Mouse (Mus musculus) testis, adult 2 months (tissue): ENCODE measurements around the gene Mier3. TPM values are rescaled to one million over a fixed set of nuclear protein-coding genes. Genes with fewer than 3 reads are reported as not detected.
"Not testable (repeated sequence)": the region's sequence is repeated elsewhere in the genome, so short reads cannot be mapped to it uniquely, and the experiment has no call there.

Source experiments
- H3K27ac ChIP-seq: fragments of 200-500 bp; 2 replicates; pipeline ENCODE4 v1.5.1; 2012; ENCODE audit warnings: low read depth, low read length; ENCODE audit not compliant: control insufficient read depth, insufficient read depth
- H3K27me3 ChIP-seq: fragments of 200-500 bp; 2 replicates; pipeline ENCODE4 v1.6.1; 2012; ENCODE audit warnings: mild to moderate bottlenecking, low read length, moderate library complexity; ENCODE audit not compliant: control insufficient read depth, insufficient read depth
- H3K36me3 ChIP-seq: fragments of 200-500 bp; 2 replicates; pipeline ENCODE4 v1.6.1; 2012; ENCODE audit warnings: mild to moderate bottlenecking, low read length; ENCODE audit not compliant: control insufficient read depth, insufficient read depth
- H3K4me1 ChIP-seq: fragments of 200-500 bp; 2 replicates; pipeline ENCODE4 v1.6.1; 2012; ENCODE audit warnings: low read length; ENCODE audit not compliant: control insufficient read depth, insufficient read depth
- H3K4me3 ChIP-seq: fragments of 200-500 bp; 2 replicates; pipeline ENCODE4 v1.5.1; 2012; ENCODE audit warnings: low read depth, mild to moderate bottlenecking, low read length, moderate library complexity, mixed read lengths; ENCODE audit not compliant: control insufficient read depth
- CTCF ChIP-seq: fragments of 200-500 bp; IDR thresholded peaks from 2 replicates; pipeline ENCODE4 v1.5.1; 2012; ENCODE audit warnings: low read depth, mild to moderate bottlenecking, inconsistent platforms, low read length, moderate library complexity; ENCODE audit not compliant: control insufficient read depth, insufficient read depth, insufficient replicate concordance
- POLR2A ChIP-seq: fragments of 200-500 bp; IDR thresholded peaks from 2 replicates; pipeline ENCODE4 v1.6.1; 2012; ENCODE audit warnings: low read depth, mild to moderate bottlenecking, inconsistent platforms, low read length, moderate library complexity; ENCODE audit not compliant: control insufficient read depth
- polyA plus RNA-seq: library from polyadenylated mRNA; depleted of rRNA; stranded (reverse); fragments of >200 nt; gene quantifications from 2 replicates; pipeline ENCODE4 v1.2.3, GENCODE M21; 2012

Gene Mier3
- polyA plus RNA-seq, 1 experiment = 23.9 TPM

DNA sequence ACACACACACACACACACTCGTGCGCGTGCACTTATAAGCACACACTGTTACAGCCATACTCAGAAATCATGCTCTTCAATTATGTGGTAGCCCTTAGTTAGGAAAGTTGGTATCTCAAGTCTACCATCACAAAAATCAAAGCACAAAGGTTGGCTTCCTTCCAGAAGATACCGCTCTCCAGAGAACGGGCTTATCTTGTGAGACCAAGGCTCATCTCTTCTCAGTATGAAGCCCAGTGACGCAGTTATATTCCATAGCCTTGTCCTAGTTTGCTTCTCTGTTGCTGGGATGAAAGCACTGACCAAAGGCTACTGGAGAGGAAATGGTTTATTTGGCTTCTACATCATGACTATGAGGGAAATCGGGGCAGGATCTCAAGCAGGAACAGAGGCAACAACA lies 12.8 kb upstream of the Mier3 start:
- Histone ChIP-seq H3K4me1 (no peaks in the 10 kb centered on the region), H3K27me3 (no peaks in the 10 kb centered on the region)
- no peak for TF ChIP-seq CTCF
- TF ChIP-seq POLR2A = no peak

DNA sequence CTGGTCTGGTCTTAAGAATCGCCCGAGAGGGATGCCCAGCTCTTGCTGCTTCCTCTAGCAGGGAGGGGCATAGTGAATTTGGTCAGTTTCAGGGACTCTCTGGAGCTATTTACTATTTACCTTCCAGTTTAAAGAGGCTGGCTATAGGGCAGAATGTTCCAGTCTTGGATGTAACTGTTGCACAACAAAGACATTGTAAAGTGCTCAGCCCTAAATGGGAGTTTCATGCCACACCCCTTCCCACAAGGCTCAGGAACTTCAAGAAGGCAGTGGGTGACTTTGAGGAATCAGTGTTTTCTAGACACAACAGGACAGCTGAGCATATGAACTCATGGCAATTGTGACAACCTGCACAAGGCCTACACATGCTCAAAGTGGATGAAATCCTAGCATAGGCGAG lies 3.9 kb upstream of the Mier3 start:
- TF ChIP-seq POLR2A (no peak), CTCF (no peak)
- Histone ChIP-seq H3K4me3 (no peak overlapping the region), H3K27me3 (no peaks in the 10 kb centered on the region), H3K36me3 (no peaks in the 10 kb centered on the region), H3K4me1 (no peaks in the 10 kb centered on the region), H3K27ac (no peak overlapping the region)

More for the DNA sequence above, 12.8 kb upstream of the Mier3 start:
- no peaks in the 10 kb centered on the region for H3K36me3 ChIP-seq
- H3K27ac ChIP-seq = no peak overlapping the region; the same call in 1 of the 2 replicates
- H3K4me3 ChIP-seq = no peak overlapping the region

DNA sequence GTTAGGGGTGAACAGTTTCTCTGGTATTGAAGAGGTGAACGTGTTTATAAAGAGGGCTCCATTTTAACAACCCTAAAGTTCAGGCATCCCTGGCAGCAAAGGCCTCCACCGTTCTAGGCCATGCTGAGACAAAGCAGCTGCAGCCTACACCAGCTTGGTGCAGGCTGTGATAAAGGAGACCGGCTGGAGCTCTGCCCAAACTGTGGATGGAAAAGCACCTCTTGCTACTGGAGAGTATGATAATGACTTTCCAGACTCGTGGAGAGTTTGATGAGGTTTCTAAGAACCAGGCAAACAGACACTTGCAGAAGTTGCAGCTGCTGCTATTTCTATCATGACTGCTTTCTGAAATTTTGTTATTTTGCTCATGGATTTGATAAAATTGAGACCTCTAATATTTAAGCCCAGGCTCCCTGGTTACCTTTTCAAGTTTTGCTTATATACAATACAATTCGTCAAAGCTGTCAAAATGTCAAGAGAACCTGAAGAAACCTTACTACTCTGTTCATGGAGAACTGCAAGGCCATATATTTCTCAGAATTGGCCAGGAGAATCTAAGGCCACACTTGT lies 3.4 kb downstream of the Mier3 start:
- H3K4me1 ChIP-seq = peaks cover 2% of the 10 kb centered on the region
- H3K4me3 ChIP-seq = no peak overlapping the region
- TF ChIP-seq CTCF (no peak), POLR2A (no peak)
- no peaks in the 10 kb centered on the region for H3K27me3 ChIP-seq
- no peaks in the 10 kb centered on the region for H3K36me3 ChIP-seq
- no peak overlapping the region for H3K27ac ChIP-seq

DNA sequence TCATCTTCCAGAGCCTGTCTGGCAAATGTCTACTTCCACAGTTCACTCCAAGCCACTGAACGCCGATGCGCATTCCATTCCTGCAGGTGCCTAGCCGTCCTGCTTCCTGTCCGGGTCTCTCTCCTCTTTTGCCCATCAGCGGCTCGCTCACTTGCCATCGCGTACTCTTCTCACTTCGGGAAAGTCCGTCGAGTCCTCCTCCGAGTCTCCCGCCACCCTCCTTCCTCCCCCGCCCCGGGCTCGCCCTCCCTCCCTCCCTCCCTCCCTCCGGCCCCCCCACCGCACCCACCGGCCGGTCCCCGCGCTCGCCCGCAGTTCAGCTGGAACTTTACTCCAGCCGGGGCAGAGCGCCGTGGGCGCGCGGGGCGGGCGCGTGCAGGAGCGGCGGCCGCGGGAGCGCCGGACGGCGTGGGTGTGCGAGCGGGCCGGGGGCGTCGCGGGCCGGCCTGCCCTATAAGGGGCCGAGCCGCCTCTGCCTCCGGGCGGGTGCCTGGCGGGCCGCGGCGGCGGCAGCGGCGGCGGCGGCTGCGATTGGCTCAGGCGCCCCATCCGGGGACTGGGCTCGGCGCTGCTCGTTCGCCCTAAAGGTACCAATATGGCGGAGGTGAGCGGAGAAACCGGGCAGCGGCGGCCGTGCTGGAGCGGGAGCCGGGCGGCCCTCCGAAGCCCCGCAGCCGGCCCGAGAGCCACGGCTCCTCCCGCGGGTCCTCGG lies 5.1 kb downstream of the Mier3 start:
- H3K4me1 ChIP-seq = peaks cover 2% of the 10 kb centered on the region
- peak overlapping the region; percentile 94 for H3K4me3 ChIP-seq
- peak overlapping the region; percentile 92 for H3K27ac ChIP-seq
- no peaks in the 10 kb centered on the region for H3K27me3 ChIP-seq
- TF ChIP-seq POLR2A = peak; percentile 42
- no peak for TF ChIP-seq CTCF
- no peaks in the 10 kb centered on the region for H3K36me3 ChIP-seq

DNA sequence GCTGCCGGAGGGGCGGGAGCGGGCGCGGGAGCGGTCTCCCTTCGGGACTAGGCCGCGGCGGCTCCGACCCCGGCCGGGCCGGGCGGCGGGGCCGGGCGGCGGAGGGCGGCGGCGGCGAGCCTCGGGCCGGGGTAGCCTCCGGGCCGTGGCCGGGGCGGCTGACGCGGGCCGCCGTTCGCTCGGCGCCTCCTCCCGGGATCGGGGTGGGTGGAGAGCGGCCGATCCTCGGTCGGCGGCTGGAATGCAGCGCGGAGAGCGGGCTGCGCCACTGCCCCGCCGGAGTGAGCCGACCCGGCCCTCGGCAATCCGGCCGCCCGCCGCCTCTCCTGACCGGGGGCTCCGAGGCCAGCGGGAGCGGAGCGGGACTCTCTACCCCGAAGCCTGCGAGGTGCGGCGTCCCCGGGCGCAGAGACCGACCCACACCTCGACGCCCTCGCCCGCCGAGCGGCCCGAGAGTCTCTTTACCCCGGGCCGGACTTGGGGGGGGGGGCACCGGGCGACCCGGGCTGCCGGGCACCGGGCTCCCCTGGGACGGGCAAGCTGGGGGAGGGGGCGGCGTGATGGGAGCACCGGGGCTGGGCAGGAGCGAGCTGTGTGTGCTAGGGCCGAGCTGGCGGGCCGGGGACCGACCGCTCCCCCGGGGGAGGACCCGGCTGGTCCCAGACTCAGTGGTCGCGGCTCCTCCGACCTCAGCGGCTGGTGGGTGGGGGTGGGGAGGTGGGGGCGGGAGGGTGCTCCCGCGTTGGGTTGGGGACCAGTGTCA lies 5.9 kb downstream of the Mier3 start:
- TF ChIP-seq CTCF (no peak), POLR2A (no peak)
- Histone ChIP-seq H3K4me3 (peak overlapping the region; percentile 79), H3K4me1 (peaks cover 2% of the 10 kb centered on the region), H3K27me3 (no peaks in the 10 kb centered on the region), H3K27ac (peak overlapping the region; percentile 86), H3K36me3 (no peaks in the 10 kb centered on the region)

DNA sequence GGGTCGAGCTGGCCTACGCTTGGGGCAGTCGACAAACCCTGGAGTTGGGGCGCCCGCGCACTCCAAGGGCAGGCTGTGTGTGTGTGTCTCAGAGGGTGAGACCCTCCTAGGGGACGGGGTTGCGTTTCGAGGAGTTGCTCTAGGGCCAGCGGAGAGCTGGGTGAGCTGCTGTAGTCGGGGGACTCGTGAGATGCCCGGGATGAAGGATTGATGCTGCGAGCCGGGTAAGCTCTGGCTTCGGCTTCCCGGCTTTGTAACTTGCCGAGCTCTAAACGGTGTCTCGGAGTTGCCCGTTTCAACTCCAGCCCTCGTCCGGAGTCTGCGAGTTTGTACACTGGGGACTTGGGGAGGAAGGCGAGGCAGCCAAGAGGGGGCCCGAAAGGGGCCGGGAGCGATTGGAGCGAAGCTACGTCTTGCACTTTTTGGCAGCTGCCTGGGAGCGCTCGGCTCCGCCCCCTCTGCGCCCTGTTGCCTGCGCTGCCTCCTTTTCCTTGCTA lies 6.6 kb downstream of the Mier3 start:
- H3K27me3 ChIP-seq = no peaks in the 10 kb centered on the region
- no peak for TF ChIP-seq POLR2A
- no peak for TF ChIP-seq CTCF
- peak overlapping the region; percentile 79 for H3K4me3 ChIP-seq
- H3K4me1 ChIP-seq = peaks cover 2% of the 10 kb centered on the region
- peaks cover 1% of the 10 kb centered on the region; the same call in 1 of the 2 replicates for H3K36me3 ChIP-seq
- peak overlapping the region; percentile 64 for H3K27ac ChIP-seq

DNA sequence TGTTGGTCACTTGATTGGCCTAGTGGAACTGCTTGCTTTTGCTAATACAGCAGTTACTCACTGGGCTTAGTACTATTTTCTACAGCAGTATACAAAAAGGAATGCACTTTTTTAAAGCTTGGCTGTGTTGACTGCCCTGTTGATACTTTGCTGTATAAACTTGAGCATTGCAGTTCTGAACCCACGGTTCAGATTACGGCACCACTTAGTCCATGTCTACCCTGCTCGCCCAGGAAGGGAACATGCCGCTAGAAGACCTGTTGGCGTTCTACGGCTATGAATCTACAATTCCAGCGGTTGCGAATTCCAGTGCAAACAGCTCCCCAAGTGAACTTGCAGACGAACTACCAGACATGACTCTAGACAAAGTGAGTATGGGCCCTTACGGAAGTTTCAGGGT lies 22.6 kb downstream of the Mier3 start:
- no peak for TF ChIP-seq CTCF
- TF ChIP-seq POLR2A = no peak
- H3K4me3 ChIP-seq = no peak overlapping the region
- H3K4me1 ChIP-seq = no peaks in the 10 kb centered on the region
- H3K36me3 ChIP-seq = peaks cover 6% of the 10 kb centered on the region
- H3K27ac ChIP-seq = no peak overlapping the region
- no peaks in the 10 kb centered on the region for H3K27me3 ChIP-seq

DNA sequence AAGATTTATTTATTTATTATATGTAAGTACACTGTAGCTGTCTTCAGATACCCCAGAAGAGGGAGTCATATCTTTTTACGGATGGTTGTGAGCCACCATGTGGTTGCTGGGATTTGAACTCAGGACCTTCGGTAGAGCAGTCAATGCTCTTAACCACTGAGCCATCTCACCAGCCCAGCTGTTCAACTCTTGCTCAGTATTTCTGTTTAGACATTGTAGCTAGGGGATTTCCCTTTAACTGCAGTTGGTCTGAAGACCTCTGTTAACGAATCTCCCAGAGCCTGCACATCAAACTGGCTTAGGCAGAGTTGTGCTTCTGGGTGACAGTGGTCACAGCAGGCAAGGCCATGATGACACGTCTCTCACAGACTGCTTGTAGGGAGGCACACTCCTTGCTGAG lies 23.2 kb downstream of the Mier3 start:
- not testable (repeated sequence) for H3K27me3 ChIP-seq, H3K4me3 ChIP-seq, H3K36me3 ChIP-seq, H3K27ac ChIP-seq, H3K4me1 ChIP-seq
